Mouse (Mus musculus) hindlimb bud, embryonic 11.5 days (tissue): ENCODE measurements around the gene Timm9.
"Not testable (repeated sequence)": the region's sequence is repeated elsewhere in the genome, so short reads cannot be mapped to it uniquely, and the experiment has no call there.

ENCODE experiments used
- DNase-seq: peaks from one replicate; pipeline ENCODE4 v3.0.0-alpha.2; 2012; ENCODE audit warnings: low read depth, low spot score; ENCODE audit errors: extremely low spot score

The Timm9 gene

DNA sequence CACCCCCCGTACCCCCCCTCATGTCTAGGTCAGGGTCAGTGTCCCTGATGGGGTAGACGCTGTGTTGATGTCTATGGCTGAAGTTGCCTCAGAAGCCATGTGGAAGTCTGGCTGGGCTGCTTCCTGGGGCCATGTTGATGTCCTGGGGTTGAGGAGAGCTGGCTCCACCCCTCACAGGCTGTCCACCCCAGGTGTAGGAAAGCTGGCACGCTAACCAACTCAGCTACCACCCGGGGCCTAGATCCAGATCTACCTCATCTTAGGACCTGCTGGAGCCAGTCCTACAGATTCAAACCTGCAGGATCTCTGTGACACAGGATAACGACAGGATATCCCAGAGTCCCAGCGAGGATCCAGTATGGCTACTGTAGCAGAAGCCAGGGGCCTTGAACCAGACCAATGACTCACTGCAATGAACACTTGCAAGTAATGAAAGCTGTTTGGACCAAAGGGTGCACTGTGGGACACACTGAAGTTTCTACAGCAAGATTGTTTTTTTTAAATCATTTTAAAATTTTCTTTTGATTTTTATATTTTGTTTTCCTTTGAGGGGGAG lies 29.2 kb downstream of the Timm9 start:
- no peak for DNase-seq

DNA sequence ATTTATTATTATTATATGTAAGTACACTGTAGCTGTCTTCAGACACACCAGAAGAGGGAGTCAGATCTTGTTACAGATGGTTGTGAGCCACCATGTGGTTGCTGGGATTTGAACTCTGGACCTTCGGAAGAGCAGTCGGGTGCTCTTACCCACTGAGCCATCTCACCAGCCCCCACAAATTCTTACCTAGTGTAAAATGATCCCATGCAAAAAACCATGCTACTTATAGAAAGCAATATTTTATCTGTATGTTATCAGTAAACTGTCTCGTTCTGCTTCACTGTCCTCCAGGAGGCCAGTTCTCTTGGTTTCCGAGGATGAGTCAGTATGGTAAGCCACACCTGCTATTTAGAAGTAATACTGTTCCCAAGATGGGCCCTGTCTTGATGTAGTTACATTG lies 32.2 kb downstream of the Timm9 start:
- DNase-seq: not testable (repeated sequence)

DNA sequence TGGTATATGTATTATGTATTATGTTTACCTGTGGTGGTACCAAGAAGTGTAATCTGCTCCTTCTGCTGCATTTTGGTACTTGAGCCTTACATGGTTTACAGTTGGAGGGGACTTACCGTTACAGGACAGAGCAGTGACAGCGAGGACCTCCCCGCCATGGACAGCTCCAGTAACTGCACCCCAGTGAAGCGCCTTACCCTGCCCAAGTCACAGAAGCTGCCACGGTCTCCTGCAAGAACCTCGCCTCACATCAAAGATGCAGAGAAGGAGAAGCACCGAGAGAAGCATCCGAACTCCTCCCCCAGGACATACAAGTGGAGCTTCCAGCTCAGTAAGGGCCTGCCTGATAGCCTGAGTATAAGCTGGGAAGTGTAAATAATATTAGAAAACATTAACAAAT lies 50.2 kb downstream of the Timm9 start:
- DNase-seq: no peak
